In genomic region chr4:114599121-114599520, GRCm38 (mm10) we compare ENCODE assay signal across 9 mouse cellular contexts.
DNase-seq lines count a peak whose midpoint lies in the region; ATAC-seq and TF ChIP-seq lines count a peak whose summit lies in the region.
"Had no signal": no experiment of that assay in that cellular context is flagged by ENCODE, and none has a peak within 500 bp of the region (broad histone marks: within the 10 kb centered on the region; RNA-seq: fewer than 3 reads in every experiment).

No protein-coding gene starts in this region.

- H3K4me1 ChIP-seq in embryonic facial prominence, embryonic 14.5 days (ENCODE audit: control insufficient read depth, insufficient read depth, low read length): peaks cover 20% of the 10 kb centered on the region
- H3K4me1 ChIP-seq in small intestine, adult 2 months (ENCODE audit: control insufficient read depth, insufficient read depth, insufficient read length, low read length): no peaks in the 10 kb centered on the region
- H3K4me1 ChIP-seq in midbrain, embryonic 16.5 days (ENCODE audit: control insufficient read depth, insufficient read depth, low read length): peaks cover 5% of the 10 kb centered on the region; the same call in 1 of the 2 replicates

- H3K36me3 ChIP-seq in embryonic facial prominence, embryonic 14.5 days (ENCODE audit: control insufficient read depth, insufficient read depth, low read length): no peaks in the 10 kb centered on the region
- H3K36me3 ChIP-seq in small intestine, adult 2 months (ENCODE audit: control insufficient read depth, insufficient read depth, low read length): no peaks in the 10 kb centered on the region
- no peaks in the 10 kb centered on the region for H3K36me3 ChIP-seq in midbrain, embryonic 16.5 days (ENCODE audit: control insufficient read depth, insufficient read depth, low read length)

- H3K27me3 ChIP-seq in embryonic facial prominence, embryonic 14.5 days (replicated peaks; ENCODE audit: control insufficient read depth, insufficient read depth, low read length): no peaks in the 10 kb centered on the region
- H3K27me3 ChIP-seq in small intestine, adult 2 months (ENCODE audit: control insufficient read depth, insufficient read depth, low read length): no peaks in the 10 kb centered on the region
- no peaks in the 10 kb centered on the region for H3K27me3 ChIP-seq in midbrain, embryonic 16.5 days (ENCODE audit: control insufficient read depth, insufficient read depth, low read depth, low read length)

- no peak overlapping the region for H3K4me2 ChIP-seq in embryonic facial prominence, embryonic 14.5 days (ENCODE audit: low read depth, low read length)
- H3K4me2 ChIP-seq in midbrain, embryonic 16.5 days (ENCODE audit: low read length): no peak overlapping the region
- H3K4me2 ChIP-seq: limb, embryonic 15.5 days had no signal

- peak; percentile 33; the same call in 1 of the 2 replicates for TF ChIP-seq CTCF in small intestine, adult 2 months (IDR thresholded peaks at IDR 0.05; ENCODE audit: extremely low read depth, insufficient read length, insufficient replicate concordance, low read depth, low read length)

- intact Hi-C loops in left cerebral cortex, postnatal 4 days (cut with DNase I): no loop called here

- no peak overlapping the region for H3K27ac ChIP-seq in embryonic facial prominence, embryonic 14.5 days (replicated peaks; ENCODE audit: low read depth, low read length)
- H3K27ac ChIP-seq in small intestine, adult 2 months (ENCODE audit: insufficient read depth, low read depth, low read length): no peak overlapping the region
- H3K27ac ChIP-seq in midbrain, embryonic 16.5 days (ENCODE audit: low read length): no peak overlapping the region
- H3K27ac ChIP-seq: limb, embryonic 15.5 days had no signal

- peak; percentile 35 for DNase-seq in adrenal gland, postnatal 10 days
- no peak for DNase-seq in adrenal gland, adult 8-10 months
- peak; percentile 27 for DNase-seq in left cerebral cortex, postnatal 4 days
- no peak for DNase-seq in left cerebral cortex, adult 11 months (ENCODE audit: low spot score)
- peak; percentile 20 for DNase-seq in embryonic facial prominence, embryonic 14.5 days (ENCODE audit: low spot score)
- no peak for DNase-seq in spleen, postnatal 36 days (ENCODE audit: low spot score in 2 of 2)

- no peaks in the 10 kb centered on the region for H3K9me3 ChIP-seq in embryonic facial prominence, embryonic 14.5 days (ENCODE audit: control insufficient read depth, low read length)
- no peaks in the 10 kb centered on the region for H3K9me3 ChIP-seq in midbrain, embryonic 16.5 days (replicated peaks; ENCODE audit: control insufficient read depth, low read length, poor library complexity, severe bottlenecking)
- H3K9me3 ChIP-seq: limb, embryonic 15.5 days had no signal

- no peak for TF ChIP-seq POLR2A in small intestine, adult 2 months (IDR thresholded peaks at IDR 0.05; ENCODE audit: low read depth, low read length)

- ATAC-seq in embryonic facial prominence, embryonic 14.5 days (ENCODE audit: low read depth): no peak
- no peak for ATAC-seq in midbrain, embryonic 16.5 days

- no peak overlapping the region for H3K4me3 ChIP-seq in embryonic facial prominence, embryonic 14.5 days (ENCODE audit: low read depth, low read length)
- no peak overlapping the region for H3K4me3 ChIP-seq in small intestine, adult 2 months (ENCODE audit: low read depth, low read length)
- no peak overlapping the region for H3K4me3 ChIP-seq in midbrain, embryonic 16.5 days (ENCODE audit: low read depth, low read length)
- H3K4me3 ChIP-seq: limb, embryonic 15.5 days had no signal

- H3K9ac ChIP-seq in embryonic facial prominence, embryonic 14.5 days (ENCODE audit: low read depth, low read length): no peak overlapping the region
- H3K9ac ChIP-seq in midbrain, embryonic 16.5 days (ENCODE audit: low read depth, low read length): no peak overlapping the region
- H3K9ac ChIP-seq: limb, embryonic 15.5 days had no signal

Comparison
In these comparisons a context has a peak if more than half of its experiments do, and no peak if none do; other contexts are left out.
1. DNase-seq: peak in adrenal gland, postnatal 10 days (single experiment), left cerebral cortex, postnatal 4 days (single experiment) and embryonic facial prominence, embryonic 14.5 days (single experiment); none in adrenal gland, adult 8-10 months (single experiment), left cerebral cortex, adult 11 months (single experiment) and spleen, postnatal 36 days (0 of 2).